Mouse (Mus musculus) thymus, postnatal 14 days (tissue): ENCODE results near the gene F12.

ENCODE experiments used
- DNase-seq: peaks from one replicate; pipeline ENCODE4 v3.0.0; 2021

The F12 gene

DNA sequence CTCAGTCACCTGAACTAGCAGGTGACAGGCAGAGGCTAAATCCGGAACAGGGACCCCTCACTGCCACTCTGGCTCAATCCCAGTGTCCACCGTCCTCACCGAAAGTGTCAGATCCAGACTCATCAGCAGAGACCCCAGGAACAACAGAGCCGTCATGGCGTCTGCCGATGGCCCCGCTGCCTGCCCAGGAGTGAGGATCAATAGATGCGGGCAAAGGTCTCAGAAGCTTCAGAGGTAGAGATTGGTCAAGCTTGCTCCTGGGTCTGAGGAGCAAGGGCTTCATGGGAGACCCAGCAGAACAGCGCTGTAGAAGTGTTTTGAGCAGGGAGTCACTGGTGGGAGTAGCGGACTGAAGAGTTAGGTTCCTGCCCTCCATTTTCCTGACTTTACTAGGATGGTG, at the start of gene F12:
Gene F12 (minus strand): TSS at position 181 of the 400 bp plus-strand sequence.
- DNase-seq = no peak

DNA sequence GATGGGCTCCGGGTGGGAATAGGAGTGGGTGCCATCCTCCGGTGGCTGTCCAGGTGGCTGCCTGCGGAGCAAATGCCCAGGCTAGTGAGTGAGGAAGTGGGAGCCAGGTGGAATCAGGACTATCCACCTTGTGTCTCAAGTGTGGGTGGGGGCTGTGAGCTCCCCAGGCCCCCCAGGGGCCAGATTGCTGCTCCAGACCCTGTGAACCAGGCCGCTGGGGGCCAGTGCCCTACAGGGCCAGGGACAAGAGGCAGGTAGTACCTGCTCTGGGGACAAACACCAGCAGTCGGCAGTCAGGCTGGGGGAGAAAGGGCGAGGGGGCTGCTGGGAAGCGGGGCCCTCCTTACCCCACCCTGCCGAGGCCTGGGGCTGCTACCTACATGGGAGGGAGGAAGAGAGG, 49.7 kb upstream of the F12 start:
- DNase-seq = no peak

- no peak for DNase-seq
Observed at GRCm38 (mm10) chr13:55475750-55476149, 49.2 kb upstream of the F12 start.

DNA sequence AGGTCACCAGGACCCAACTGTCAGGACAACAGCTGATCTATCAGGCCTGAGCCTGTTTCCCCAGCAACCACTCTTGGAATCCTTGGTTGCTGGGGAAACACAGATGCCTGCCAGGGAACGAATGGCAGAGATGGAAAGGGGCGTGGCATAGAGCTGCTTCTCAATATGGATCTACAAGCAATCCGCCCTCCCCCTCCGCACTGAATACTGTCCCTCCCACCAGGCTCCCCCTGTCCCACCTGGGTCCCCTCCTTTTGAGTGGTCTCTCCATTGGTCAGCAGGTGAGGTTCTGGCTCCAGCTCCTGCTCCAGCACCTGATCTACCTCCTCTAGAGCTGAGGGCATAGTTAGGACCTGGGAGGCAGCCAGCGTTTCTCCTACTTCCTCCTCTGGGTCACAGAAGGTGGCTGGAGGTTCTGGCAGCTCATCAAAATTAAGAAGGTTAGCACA, 48.1 kb upstream of the F12 start:
- DNase-seq = no peak

- no peak for DNase-seq
Observed at GRCm38 (mm10) chr13:55473961-55474360, 47.4 kb upstream of the F12 start.

GRCm38 (mm10) chr13:55473076-55473831, 46.7 kb upstream of the F12 start:
- peak; percentile 64 for DNase-seq

DNA sequence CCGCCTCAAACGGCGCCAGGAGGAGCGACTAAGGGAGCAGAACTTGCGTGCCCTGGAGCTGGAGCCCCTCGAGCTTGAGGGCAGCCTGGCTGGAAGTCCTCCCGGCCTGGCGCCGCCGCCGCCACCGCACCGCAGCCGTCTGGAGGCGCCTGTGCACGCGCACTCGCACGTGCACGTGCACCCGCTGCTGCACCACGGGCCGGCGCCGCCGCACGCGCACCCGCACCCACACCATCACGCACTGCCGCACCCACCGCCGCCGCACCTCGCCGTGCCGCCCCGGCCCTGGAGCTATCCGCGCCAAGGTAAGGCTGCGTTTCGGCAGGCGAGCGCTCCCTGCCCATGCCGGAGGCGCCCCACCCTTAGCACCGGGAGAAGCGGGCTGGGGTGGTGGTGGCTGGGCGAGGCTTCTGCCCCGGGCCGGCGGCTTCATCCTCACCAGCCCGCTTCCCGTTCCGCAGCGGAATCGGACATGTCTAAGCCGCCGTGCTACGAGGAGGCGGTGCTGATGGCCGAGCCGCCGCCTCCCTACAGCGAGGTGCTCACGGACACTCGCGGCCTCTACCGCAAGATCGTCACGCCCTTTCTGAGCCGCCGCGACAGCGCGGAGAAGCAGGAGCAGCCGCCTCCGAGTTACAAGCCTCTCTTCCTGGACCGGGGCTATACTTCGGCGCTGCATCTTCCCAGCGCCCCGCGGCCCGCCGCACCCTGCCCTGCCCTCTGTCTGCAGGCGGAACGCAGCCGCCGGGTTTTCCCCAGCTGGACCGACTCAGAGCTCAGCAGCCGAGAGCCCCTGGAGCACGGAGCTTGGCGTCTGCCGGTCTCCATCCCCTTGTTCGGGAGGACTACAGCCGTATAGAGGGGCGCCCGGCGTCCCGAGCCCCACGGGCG, 45.8 kb upstream of the F12 start:
- DNase-seq = peak; percentile 60

DNA sequence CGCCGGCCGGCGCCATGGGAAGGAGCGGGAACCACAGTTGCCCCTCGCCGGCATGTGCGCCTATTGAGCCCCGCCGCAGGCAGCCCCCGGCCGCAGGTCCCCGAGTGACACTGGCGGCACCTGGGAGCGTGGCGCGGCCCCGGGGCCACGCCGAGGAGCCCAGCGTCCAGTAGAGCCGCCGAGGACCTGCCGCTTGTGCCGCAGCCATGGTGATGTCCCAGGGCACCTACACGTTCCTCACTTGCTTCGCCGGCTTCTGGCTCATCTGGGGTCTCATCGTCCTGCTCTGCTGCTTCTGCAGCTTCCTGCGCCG, 45.2 kb upstream of the F12 start:
- DNase-seq = no peak

GRCm38 (mm10) chr13:55471156-55471818, 44.7 kb upstream of the F12 start:
- DNase-seq = peak; percentile 87

GRCm38 (mm10) chr13:55470372-55470771, 43.8 kb upstream of the F12 start:
- no peak for DNase-seq

DNA sequence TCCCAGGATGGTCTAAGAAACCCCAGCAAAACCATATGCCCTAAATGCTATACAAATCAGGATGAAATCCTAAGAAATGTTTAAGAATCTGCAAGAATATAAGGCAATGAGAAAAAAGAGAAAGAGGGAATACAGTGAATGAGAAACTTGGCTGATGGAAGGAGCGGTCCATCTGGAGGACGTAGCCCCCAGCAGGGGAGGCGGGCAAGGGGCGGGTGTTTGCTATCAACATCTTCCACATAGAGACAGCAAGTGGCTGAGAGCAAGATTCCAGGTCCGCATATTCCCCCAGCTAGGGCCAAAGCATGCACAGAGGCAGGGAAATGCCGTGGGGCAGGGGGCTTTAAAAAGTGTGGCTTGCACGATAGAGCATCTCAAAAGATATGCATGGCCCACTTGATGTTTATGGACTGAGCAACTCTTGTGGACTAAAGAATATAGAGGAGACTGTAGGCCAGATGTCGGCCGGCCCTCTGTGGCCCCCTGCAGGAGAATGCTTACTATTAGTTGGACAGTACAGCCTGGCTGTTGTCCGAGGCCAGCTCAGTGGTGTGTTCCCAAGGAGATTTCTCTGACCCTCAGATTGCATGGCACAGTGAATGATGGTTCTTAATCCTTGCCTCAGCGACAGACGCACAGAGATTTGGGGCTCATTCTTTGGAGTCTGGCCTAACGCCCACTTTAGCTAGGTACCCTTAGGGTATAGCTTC, 42.4 kb upstream of the F12 start:
- no peak for DNase-seq

DNA sequence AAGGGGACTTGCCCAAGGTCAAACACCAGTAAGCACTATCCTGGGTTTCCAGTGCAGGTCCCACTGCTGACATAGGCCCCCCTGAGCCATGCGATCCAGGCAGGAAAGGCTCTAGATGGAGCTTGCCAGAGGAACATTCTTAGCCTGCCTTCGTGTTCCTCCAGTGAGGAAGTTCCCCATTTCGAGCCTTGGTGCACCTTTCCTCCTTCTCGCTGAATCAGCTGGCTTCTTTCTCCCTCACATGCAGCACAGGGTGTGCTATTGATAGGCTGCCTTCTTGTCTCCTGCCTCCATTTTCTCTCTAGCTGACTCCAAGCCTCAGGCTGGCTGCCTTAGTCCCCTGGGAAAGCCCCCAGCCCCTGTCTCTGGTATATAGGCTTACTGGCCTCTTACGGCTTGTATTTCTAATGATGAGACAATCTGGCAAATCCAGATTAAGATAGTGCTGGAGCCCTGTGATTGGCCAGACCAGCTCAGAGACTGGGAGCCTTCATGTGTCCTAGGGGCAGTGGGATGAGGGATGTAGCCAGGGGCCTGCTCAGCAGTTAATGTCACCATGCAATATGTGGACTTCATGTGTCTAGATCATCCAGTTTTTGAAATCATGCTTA, 39.3 kb upstream of the F12 start:
- DNase-seq = no peak

GRCm38 (mm10) chr13:55465184-55465583, 38.6 kb upstream of the F12 start:
- no peak for DNase-seq

- peak; percentile 78 for DNase-seq
Observed at GRCm38 (mm10) chr13:55464027-55464884, 37.7 kb upstream of the F12 start, which contains the start of gene Prr7. Prr7 (plus strand) TSS chr13:55464267.

- DNase-seq = no peak
Observed at GRCm38 (mm10) chr13:55463399-55464026, 36.9 kb upstream of the F12 start.

DNA sequence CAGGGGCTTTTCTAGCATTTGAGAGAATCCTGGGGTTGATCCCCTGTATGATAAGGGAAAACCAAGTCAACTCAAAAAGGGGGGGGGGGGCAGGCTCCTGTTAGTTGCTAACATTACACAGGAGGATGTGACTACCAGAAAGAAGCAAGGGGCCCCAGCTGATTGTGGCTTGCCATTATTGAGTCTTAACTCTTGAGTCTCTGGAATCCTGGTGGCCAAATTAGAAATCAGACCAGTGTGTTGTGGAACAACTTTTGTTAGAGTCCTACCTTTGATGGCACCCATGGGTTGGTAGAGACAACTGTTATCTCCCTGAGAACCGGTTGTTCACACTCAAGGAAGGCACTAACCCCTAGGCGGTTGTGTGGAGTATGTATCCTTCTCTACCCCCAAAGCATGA, 36.4 kb upstream of the F12 start:
- DNase-seq = no peak

GRCm38 (mm10) chr13:55451785-55452549, 25.4 kb upstream of the F12 start:
- no peak for DNase-seq

DNA sequence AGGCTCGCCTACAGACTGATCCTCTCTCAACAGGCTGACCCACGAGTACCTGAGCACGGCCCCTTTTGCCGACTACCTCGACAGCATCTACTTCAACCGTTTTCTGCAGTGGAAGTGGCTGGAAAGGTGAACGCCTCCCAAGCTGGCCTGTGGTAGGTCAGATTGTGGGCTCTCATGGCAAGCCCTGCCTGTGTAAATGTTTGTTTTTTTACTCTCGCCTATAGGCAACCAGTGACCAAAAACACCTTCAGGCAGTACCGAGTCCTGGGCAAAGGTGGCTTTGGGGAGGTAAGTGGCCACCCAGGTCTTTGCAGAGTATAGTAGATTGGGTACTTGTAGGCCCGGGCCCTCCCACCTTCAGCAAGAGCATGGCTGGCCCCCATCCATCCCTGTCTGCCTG, 24.7 kb upstream of the F12 start:
- no peak for DNase-seq

- DNase-seq = peak; percentile 14
Observed at GRCm38 (mm10) chr13:55450511-55450980, 24.0 kb upstream of the F12 start.
